Mouse (Mus musculus) olfactory bulb, adult 2 months (tissue): ENCODE results near the gene Eif4b.

Source experiments
- CTCF ChIP-seq: fragments of 200-500 bp; IDR thresholded peaks from 2 replicates; pipeline ENCODE4 v1.5.1; 2012; ENCODE audit warnings: low read depth, mild to moderate bottlenecking, low read length, moderate library complexity; ENCODE audit not compliant: insufficient read depth
- POLR2A ChIP-seq: fragments of 200-500 bp; IDR thresholded peaks from 2 replicates; pipeline ENCODE4 v1.6.1; 2012; ENCODE audit warnings: mild to moderate bottlenecking, low read depth, low read length, moderate library complexity; ENCODE audit not compliant: insufficient read depth

DNA sequence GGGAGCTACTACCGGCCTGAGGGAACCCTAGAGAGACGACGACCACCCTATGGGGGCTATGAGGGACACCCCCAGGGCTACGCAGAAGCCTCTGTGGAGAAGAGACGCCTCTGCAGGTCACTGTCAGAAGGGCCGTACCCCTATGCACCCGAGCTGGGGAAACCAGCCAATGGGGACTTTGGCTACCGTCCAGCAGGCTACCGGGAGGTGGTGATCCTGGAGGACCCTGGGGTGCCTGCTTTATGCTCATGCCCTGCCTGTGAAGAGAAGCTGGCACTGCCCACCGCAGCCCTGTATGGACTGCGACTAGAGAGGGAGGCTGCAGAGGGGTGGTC lies 37.9 kb downstream of the Eif4b start:
- no peak for TF ChIP-seq POLR2A
- no peak for TF ChIP-seq CTCF
